Mouse (Mus musculus): ENCODE results near the gene Tmem200b. TPM values are rescaled to one million over a fixed set of nuclear protein-coding genes. Genes with fewer than 3 reads are reported as not detected.
A peak's percentile ranks its signal among the peaks of the same experiment; 100 is the strongest.

Tmem200b gene
- total RNA-seq, 2 experiments from 2014 or later, result 4.5 to 5.5 TPM

- intact Hi-C loops (cut with DNase I; ENCODE audit: low total_unique reads), result no loop called here
- no peak for DNase-seq
Measured at GRCm38 (mm10) chr4:131929146-131929545, 7.6 kb downstream of the Tmem200b start.

DNA sequence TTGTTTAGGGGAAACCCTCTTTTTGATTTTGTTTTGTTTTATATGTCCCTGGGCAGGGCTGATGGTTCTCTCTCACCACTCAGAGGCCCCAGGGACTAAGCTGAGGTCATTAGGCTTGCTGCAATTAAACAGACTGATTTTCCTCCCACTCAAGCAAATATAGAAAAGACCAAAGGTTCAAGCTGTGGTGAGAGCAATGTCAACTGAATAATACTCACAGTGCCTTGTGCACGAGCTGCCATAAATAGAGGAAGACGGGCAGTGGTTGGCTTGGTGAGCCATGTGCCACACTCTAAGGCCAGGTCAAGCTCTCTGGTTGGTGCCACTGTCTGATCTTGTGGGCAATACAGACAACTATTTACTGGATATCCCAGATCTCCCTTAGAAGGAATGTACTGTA is 17.9 kb downstream of the Tmem200b start:
- no peak for DNase-seq
- intact Hi-C loops (cut with DNase I; ENCODE audit: low total_unique reads), result no loop called here

- no peak for DNase-seq
- intact Hi-C loops (cut with DNase I; ENCODE audit: low total_unique reads), result no loop called here
Measured at GRCm38 (mm10) chr4:131940846-131941245, 19.3 kb downstream of the Tmem200b start.

- intact Hi-C loops (cut with DNase I; ENCODE audit: low total_unique reads), result no loop called here
- DNase-seq, result no peak
Measured at GRCm38 (mm10) chr4:131947848-131948247, 26.3 kb downstream of the Tmem200b start.

DNA sequence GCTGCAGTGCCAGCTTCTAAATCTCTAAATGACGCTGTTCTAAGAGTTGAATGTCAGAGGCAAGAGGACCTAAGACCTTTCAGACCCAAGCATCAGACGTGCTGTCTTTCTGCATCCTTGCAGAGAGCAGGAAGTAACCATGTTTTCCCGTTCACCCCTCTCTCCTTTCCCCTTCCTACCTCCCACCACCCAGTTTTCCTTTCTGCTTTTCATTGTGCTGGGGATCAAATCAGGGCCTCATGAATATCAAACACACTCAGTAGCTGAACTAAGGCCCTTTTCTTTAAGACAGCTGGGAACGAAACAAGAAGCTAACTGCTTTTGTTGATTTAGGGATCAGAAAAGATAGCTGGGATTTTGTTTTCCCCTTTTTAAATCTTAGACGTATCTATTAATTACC is 28.3 kb downstream of the Tmem200b start:
- intact Hi-C loops (cut with DNase I; ENCODE audit: low total_unique reads), result no loop called here
- DNase-seq, result no peak

- intact Hi-C loops (cut with DNase I; ENCODE audit: low total_unique reads), result no loop called here
- no peak for DNase-seq
Measured at GRCm38 (mm10) chr4:131950657-131951056, 29.1 kb downstream of the Tmem200b start.

GRCm38 (mm10) chr4:131957161-131957560 is 35.6 kb downstream of the Tmem200b start:
- intact Hi-C loops (cut with DNase I; ENCODE audit: low total_unique reads), result no loop called here
- DNase-seq, result no peak

DNA sequence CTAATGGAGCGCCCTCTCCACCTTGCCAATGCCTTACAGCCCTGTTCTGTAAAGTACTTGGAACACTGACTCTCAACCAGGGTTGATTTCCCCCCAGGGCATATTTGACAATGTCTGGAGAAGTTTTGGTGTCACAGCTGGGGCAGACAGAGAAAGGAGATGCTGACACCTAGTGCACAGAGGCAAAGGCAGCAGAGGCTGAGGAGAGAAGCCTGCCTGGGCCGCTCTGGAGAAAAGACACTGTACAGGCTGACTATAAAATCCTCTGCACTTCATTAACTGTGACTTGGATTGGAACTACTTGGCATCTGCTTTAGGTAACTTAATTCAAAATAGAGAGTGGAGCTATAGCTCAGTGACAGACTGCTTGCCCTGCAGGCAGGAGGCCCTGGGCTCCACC is 47.3 kb downstream of the Tmem200b start:
- peak; percentile 7 for DNase-seq
- intact Hi-C loops (cut with DNase I; ENCODE audit: low total_unique reads), result loop anchor here (5.0 kb wide), 2 partner anchors 47 to 107 kb away; partner anchors contain the start of gene Tmem200b

GRCm38 (mm10) chr4:131970244-131970853 is 48.8 kb downstream of the Tmem200b start:
- intact Hi-C loops (cut with DNase I; ENCODE audit: low total_unique reads), result no loop called here
- DNase-seq, result no peak

Other genes with a start within 250 kb of the Tmem200b start
- 1 to 10 TPM; 1.1 to 1.5 TPM for gene Ptpru, start 83.5 kb upstream of the Tmem200b start, total RNA-seq (2021)
- 10 to 100 TPM; 19.2 to 25.7 TPM for gene Mecr, start 78.3 kb upstream of the Tmem200b start, total RNA-seq (2021)
- gene Srsf4, start 48.2 kb upstream of the Tmem200b start, total RNA-seq (2021), result 10 to 100 TPM; 29.6 to 41.4 TPM
- under 1 TPM in 1 of 2 experiments, not detected in 1; 0.14 TPM for gene Gm10300, start 152.9 kb downstream of the Tmem200b start, total RNA-seq (2021)
- 10 to 100 TPM; 63.2 to 71.7 TPM for gene Epb41, start 153.6 kb downstream of the Tmem200b start, total RNA-seq (2021)
- gene Oprd1, start 222.7 kb downstream of the Tmem200b start, total RNA-seq (2021), result under 1 TPM in 1 of 2 experiments, not detected in 1; 0.04 TPM

All from gastrocnemius, postnatal 14 days (tissue).